Mouse (Mus musculus) regulatory T cell (primary cell): ENCODE results near the gene Ano6.

Experiments used
- in situ Hi-C: fragments of 300-600 bp; cut with MboI, MseI; formaldehyde crosslinking; loops from one replicate; pipeline ENCODE4 v1.15.1; 2025; ENCODE audit warnings: high pct_unique_total_duplicates

Gene Ano6

DNA sequence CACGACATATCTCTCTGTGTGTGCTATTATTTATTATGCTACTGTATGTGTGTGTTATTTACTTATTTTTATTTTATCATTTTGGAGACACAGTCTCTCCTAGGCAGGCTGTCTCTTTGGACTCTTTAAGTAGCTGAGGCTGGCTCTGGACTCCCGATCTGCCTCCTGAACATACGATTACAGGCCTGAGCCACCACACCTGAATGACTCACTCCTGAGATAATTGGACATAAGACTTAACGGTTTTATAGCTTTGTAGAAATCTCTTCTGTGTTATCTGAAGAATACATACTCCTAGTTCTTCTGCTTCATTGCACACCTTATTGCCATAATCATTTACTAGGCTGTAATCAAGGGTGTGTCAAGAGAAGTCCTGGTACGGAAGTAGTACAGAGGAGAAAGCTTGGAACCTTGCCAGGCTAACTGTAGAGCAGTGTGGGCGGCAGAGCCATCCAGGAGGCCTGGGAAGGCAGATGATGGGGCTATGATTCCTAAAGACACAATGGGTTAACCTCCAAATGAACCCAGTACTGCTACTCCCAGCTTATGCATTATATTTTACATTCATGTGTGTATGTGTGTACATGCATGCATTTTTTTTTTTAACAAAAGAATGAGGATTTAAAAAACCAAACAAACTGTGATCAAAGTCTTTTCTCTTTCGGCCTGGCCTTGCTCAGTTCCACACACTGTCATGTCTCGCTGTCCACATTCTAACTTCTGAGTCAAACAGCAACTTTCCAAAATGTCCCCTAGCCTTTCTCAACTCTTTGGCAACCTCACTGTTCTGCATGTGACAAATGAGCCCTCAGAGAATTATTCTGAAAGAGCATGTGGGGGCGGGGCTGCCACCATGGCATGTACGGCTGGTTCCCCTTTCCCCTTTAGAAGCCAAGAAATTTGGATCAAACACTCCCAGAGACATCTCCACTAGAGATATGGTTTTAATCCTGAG is 4.2 kb downstream of the Ano6 start:
- in situ Hi-C loops: loop anchor here (25.0 kb wide), 1 partner anchor 492 kb away; the partner anchor contains the start of gene Arid2

DNA sequence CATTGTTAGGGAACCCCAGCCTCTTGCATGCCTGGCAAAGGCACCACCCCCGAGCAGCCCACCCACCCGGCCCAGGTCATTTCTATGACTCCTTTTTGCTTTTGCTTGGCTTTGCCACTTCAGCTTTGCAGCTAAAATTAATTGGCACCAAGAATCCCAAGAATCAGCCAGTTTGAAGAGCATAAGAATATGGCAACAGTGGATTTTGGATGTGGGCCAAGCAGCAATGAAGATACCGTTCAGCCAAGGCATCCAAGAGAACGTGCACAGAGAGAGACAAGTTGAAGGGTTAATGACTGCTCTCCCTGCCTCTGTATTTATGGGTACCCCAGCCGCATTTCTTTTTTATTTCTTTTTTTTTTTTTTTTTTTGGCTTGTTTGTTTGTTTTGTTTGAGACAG is 5.4 kb downstream of the Ano6 start:
- in situ Hi-C loops: loop anchor here (25.0 kb wide), 1 partner anchor 491 kb away; the partner anchor contains the start of gene Arid2

DNA sequence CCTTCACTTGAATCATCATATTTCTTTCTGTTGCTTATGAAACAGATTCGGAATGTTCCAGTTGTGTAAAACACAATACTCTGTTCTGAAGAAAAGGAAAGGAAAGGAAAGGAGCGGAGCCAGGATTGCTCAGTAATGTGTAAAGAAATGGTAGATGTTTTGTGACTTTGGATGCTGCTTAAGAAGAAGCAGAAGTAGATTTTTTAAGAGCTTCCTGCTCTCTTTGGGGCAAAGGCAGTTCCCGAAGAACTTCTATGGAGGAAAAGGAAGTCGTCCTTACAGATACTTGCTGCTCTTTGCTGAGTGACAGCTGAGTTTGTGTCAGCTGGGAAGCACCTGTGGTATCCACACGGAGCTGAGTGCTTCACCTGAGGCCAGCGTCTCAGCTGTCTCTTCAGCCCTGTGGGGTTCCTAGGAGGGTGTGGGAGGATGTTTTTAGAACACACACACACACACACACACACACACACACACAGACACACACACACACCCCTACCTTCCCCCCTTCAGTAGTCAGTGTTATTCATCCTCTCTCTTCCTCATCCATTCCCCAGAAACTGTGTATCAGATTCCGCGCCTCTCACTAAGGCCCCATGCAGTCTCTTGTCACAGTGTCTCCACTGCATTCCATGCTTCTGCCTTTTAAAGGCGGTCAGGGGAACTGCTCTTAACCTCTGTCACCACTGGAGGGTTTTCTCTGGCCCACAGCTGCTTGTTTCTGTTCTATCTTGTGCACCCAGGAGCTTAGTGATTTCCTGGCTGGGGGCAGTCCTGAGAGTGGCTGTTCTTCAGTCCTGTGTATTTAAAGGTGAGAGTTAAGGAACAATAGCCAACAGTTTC is 6.7 kb downstream of the Ano6 start:
- in situ Hi-C loops: loop anchor here (25.0 kb wide), 1 partner anchor 490 kb away; the partner anchor contains the start of gene Arid2

- in situ Hi-C loops: loop anchor here (25.0 kb wide), 1 partner anchor 489 kb away; the partner anchor contains the start of gene Arid2
Measured at GRCm38 (mm10) chr15:95798266-95798665, 7.6 kb downstream of the Ano6 start.

DNA sequence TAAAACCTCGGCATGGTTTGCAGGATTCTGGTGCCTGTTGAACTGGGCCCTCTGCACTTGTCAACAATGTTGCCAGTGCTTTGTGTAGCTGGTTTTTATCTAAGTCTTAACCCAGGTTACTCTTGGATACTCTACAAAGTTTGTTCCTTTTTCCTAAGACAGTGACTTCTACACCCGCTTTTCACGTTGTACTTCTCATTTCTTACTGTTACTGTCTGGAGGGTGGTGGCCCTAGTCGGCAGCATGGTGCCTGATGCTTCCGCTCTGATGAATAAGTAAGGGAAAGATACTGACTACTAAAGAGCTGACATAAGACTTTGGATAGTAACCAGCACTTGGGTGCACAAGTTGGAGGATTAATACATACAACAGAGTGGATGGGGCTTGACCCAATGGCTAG is 9.0 kb downstream of the Ano6 start:
- in situ Hi-C loops: loop anchor here (25.0 kb wide), 1 partner anchor 488 kb away; the partner anchor contains the start of gene Arid2

DNA sequence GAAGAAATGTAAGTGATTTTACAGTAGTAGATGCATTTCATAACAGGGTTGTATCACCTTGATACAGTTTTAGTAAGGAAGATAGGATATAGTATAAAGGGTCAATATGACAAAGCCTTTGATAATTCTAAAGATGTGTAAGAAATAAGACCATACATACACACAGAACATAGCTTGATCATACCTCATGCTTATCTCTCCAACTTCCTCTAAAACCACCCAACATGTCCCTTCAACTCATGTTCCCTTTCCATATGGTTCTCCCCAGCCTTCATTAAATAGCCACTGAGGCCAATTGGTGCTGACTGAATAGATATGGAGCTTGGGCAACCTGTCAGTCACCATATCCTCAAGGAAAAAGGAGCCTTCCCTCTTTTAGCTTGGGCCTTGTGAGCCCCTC is 9.4 kb downstream of the Ano6 start:
- in situ Hi-C loops: no loop called here

GRCm38 (mm10) chr15:95801261-95801979 is 10.8 kb downstream of the Ano6 start:
- in situ Hi-C loops: no loop called here

- in situ Hi-C loops: no loop called here
Measured at GRCm38 (mm10) chr15:95802140-95802539, 11.5 kb downstream of the Ano6 start.

DNA sequence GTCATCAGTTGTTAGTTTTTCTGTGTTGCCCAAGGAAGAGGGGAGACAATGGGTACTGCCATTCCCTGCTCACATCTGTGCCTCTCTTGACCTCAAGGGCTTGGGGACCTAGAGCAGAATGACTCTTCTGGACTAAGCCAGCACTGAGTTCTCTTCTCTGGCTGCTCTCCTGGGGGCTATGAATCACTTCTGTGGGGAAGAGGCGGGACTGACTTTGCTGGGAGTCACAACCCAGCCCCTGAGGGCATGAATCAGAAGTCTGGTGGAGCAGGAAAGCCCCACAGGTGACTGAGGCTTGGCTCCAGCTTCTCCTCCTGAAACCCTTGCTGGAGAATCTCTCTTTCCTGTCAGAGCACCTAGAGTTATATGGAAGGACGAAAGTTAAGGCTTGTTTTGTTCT is 12.1 kb downstream of the Ano6 start:
- in situ Hi-C loops: no loop called here

DNA sequence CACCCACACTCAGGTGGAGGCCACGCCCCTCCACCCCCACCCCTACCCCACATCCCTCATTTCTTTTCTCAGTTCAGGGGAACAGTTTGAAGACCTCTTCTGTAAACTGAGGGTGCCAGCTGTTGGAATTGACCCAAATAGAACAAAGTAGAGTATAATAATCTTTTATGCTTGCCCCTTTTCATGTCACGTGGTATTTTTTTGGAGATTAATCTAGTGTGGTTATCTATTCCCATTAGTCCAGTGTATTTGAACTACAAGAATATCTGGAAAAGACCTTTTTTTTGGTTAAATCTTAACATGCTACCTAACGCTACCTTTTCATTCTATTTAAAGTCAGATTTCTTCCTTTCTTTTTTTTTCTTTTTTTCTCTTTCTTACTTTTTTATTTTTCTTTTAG is 12.8 kb downstream of the Ano6 start:
- in situ Hi-C loops: no loop called here

DNA sequence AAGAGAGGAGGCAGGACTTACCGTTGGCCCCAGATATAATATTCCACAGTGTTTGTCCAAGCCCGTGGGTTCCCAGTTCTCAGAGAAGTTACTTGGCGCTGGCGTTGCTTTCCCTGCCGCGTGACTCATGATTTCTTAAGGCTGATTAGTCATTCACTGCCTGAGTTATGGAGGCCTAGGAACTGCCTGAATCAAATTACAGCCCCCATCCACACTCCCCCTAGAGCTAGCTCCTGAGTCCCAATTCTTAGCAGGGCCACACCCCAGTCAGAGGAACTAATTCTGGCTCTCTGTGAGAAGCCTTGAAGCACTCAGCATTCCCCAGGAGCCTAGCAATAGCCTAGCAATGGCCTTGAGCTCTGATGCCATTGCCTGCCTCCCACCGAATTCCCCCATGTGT is 13.6 kb downstream of the Ano6 start:
- in situ Hi-C loops: no loop called here

DNA sequence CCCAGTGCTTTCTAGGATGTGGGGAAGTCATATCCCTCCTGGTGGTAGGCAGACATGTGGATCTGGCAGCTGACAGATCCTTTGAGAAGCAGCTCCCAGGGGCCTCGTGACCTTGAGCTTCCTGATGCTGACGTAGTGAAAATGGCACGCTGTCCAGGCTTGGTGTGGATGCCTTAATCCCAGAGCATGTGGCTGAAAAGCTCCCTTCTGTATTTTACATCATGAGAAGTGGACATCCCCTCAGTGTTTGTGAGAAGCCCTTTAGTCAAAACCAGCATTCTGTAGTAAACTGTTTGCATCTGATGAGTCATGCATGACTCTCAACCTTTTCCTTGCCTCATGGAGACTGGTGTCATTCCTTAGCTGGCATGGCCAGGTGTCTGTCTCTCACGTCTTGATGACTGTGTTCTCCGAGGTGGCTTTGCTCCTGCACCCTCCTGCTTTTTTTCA is 14.4 kb downstream of the Ano6 start:
- in situ Hi-C loops: no loop called here

DNA sequence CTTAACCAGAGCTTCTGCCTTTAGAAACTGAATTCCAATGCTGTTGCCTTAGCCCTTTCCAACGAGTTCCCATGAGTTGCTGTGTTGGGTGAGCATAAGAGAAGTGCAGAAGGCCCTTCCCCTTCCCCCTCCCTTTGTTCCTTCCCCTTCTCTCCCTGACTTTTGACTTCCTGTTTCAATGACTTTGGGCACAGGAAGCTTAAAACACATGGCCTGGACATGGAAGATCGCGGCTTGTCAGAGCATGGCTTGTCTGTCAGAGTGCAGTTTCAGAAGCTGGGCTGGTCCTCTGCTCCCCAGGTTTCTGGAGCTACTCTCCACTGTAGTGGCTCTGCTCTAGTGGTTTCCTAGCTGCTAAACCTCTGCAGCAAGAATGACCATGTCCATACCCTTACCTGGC is 17.3 kb downstream of the Ano6 start:
- in situ Hi-C loops: no loop called here

- in situ Hi-C loops: no loop called here
Measured at GRCm38 (mm10) chr15:95810357-95810761, 19.7 kb downstream of the Ano6 start.

DNA sequence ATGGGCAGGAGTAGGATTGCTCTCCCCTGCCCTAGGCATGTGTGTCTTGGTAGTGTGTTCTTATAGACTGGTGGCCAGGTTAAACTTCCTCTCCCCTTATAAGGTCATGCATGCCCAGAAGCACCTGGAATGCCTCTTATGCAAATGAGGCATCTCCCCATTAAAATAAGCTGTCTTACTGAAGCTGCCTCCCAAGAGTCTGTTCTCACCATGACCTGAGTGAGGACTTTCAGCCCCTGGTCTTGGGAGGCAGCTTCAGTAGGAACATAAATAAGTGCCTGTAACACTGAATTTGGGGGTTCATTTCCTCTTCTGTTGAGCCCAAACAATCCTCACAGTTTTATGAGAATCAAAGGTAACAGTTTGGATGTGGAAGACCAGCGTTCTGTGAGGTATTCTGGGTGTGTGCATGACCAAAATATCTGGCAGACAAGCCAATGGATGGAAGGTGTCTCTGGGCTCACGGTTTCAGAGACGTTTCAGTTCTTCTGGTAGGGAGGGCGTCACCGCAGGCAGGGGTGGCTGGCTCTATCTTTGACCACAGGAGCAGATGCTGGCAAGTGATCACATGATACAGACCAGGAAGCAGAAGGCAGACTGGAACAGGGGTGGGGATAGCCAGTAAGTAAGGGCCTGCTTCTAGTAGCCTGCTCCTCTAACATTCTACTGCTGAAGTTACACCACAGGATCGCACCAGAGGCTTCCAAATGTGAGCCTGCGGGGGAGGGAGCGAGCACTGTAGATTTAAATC is 22.4 kb downstream of the Ano6 start:
- in situ Hi-C loops: no loop called here

- in situ Hi-C loops: no loop called here
Measured at GRCm38 (mm10) chr15:95817501-95817900, 26.9 kb downstream of the Ano6 start.

GRCm38 (mm10) chr15:95819249-95820035 is 28.8 kb downstream of the Ano6 start:
- in situ Hi-C loops: loop anchor here (5.0 kb wide), 1 partner anchor 48 kb away; no protein-coding TSS in a partner anchor

GRCm38 (mm10) chr15:95820142-95820541 is 29.5 kb downstream of the Ano6 start:
- in situ Hi-C loops: loop anchor here (5.0 kb wide), 1 partner anchor 47 kb away; no protein-coding TSS in a partner anchor

- in situ Hi-C loops: loop anchor here (5.0 kb wide), 1 partner anchor 47 kb away; no protein-coding TSS in a partner anchor
Measured at GRCm38 (mm10) chr15:95820678-95821077, 30.0 kb downstream of the Ano6 start.

DNA sequence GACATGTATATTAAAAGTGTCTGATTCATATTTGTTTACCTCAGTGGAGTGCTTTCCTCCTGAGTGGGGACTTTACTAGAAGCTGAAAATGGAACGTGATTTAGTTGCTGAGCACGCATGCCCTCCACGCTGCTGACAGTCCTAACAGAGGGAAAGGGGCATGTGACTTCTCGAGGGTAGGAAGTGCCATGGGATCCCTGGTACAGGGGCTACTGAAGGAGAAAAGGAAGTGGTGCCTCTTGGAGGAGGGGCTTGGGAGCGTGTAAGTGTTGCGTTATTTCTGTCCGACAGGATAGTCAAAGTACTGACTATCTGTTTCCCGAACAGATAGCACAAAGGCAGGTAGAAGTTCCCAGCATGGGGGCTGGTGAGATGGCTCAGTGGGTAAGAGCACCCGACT is 31.5 kb downstream of the Ano6 start:
- in situ Hi-C loops: loop anchor here (5.0 kb wide), 1 partner anchor 45 kb away; no protein-coding TSS in a partner anchor
